ENCODE assay signal across 10 mouse cellular contexts in the genomic region with DNA sequence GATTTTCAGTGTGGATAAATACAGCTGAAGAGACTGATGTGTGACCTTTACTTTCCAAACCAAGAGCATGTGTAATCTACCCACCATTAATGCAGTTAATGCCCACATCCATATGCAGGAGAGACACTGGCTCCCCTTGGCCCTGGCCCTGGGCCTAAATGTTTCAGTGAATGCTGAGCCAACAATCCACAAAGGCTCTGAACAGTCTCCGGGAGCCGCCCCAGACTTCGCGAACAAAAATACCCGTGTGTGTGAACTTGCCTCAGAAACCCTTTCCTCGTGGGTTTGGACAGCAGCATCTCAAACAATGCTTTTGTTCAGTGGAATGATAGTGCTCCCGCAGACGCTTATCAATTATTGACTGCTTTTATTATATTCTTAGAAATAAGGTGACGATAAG.
DNase-seq lines count a peak whose midpoint lies in the region; ATAC-seq and TF ChIP-seq lines count a peak whose summit lies in the region.
"Had no signal": no experiment of that assay in that cellular context is flagged by ENCODE, and none has a peak within 500 bp of the region (broad histone marks: within the 10 kb centered on the region; RNA-seq: fewer than 3 reads in every experiment).

No protein-coding gene starts in this region.

- no peak for TF ChIP-seq CTCF in lung, embryonic 14.5 days (IDR thresholded peaks at IDR 0.05; ENCODE audit: low read depth)
- no peak for TF ChIP-seq CTCF in hindbrain, postnatal 0 days (IDR thresholded peaks at IDR 0.05; ENCODE audit: low read depth)

- H3K9me3 ChIP-seq in lung, embryonic 14.5 days (ENCODE audit: low read depth, low read length), result no peaks in the 10 kb centered on the region
- H3K9me3 ChIP-seq in forebrain, embryonic 10.5 days, result no peaks in the 10 kb centered on the region
- no peaks in the 10 kb centered on the region for H3K9me3 ChIP-seq in hindbrain, postnatal 0 days (ENCODE audit: low read length)
- H3K9me3 ChIP-seq in neural tube, embryonic 15.5 days (replicated peaks), result no peaks in the 10 kb centered on the region

- H3K27ac ChIP-seq in lung, embryonic 14.5 days (ENCODE audit: low read depth), result peak overlapping the region; percentile 58; the same call in 1 of the 2 replicates
- peak overlapping the region; percentile 64 for H3K27ac ChIP-seq in forebrain, embryonic 10.5 days
- no peak overlapping the region for H3K27ac ChIP-seq in hindbrain, postnatal 0 days
- H3K27ac ChIP-seq in neural tube, embryonic 15.5 days (replicated peaks), result no peak overlapping the region

- ATAC-seq in lung, embryonic 14.5 days (ENCODE audit: insufficient read depth), result no peak
- peak; percentile 58; the same call in 1 of the 2 replicates for ATAC-seq in hindbrain, postnatal 0 days
- ATAC-seq in neural tube, embryonic 15.5 days (ENCODE audit: low FRiP score), result no peak

- no peak overlapping the region for H3K9ac ChIP-seq in lung, embryonic 14.5 days
- no peak overlapping the region for H3K9ac ChIP-seq in hindbrain, postnatal 0 days (replicated peaks; ENCODE audit: low read length)
- H3K9ac ChIP-seq in neural tube, embryonic 15.5 days (replicated peaks), result no peak overlapping the region

- no peak overlapping the region for H3K4me3 ChIP-seq in lung, embryonic 14.5 days (ENCODE audit: low read depth, low read length)
- H3K4me3 ChIP-seq in forebrain, embryonic 10.5 days, result peak overlapping the region; percentile 16; the same call in 1 of the 2 replicates
- H3K4me3 ChIP-seq in hindbrain, postnatal 0 days (ENCODE audit: low read length), result no peak overlapping the region
- H3K4me3 ChIP-seq in neural tube, embryonic 15.5 days (replicated peaks), result no peak overlapping the region
- H3K4me3 ChIP-seq: erythroblast, embryonic 14.5 days had no signal

- H3K36me3 ChIP-seq in lung, embryonic 14.5 days (ENCODE audit: insufficient read depth), result no peaks in the 10 kb centered on the region
- H3K36me3 ChIP-seq in forebrain, embryonic 10.5 days (replicated peaks), result no peaks in the 10 kb centered on the region
- no peaks in the 10 kb centered on the region for H3K36me3 ChIP-seq in hindbrain, postnatal 0 days (ENCODE audit: insufficient read depth, low read length)
- no peaks in the 10 kb centered on the region for H3K36me3 ChIP-seq in neural tube, embryonic 15.5 days

- H3K27me3 ChIP-seq in lung, embryonic 14.5 days (ENCODE audit: insufficient read depth, low read length), result no peaks in the 10 kb centered on the region
- peaks cover 27% of the 10 kb centered on the region for H3K27me3 ChIP-seq in forebrain, embryonic 10.5 days (ENCODE audit: poor library complexity, severe bottlenecking)
- H3K27me3 ChIP-seq in hindbrain, postnatal 0 days (ENCODE audit: insufficient read depth, low read length), result no peaks in the 10 kb centered on the region
- no peaks in the 10 kb centered on the region for H3K27me3 ChIP-seq in neural tube, embryonic 15.5 days (replicated peaks)

- WGBS in lung, embryonic 14.5 days, result 67% methylated on average over 9 of the region's 9 CpGs
- WGBS in forebrain, embryonic 10.5 days, result 21% methylated on average over 9 of the region's 9 CpGs
- 24% methylated on average over 9 of the region's 9 CpGs for WGBS in hindbrain, postnatal 0 days
- WGBS in neural tube, embryonic 15.5 days, result 23% methylated on average over 9 of the region's 9 CpGs

- peak; percentile 22 for DNase-seq in lung, embryonic 14.5 days
- DNase-seq in lung, postnatal 25 days (ENCODE audit: low spot score), result no peak
- DNase-seq in forebrain, embryonic 10.5 days (ENCODE audit: extremely low spot score, low spot score), result peak; percentile 37
- peak; percentile 53 for DNase-seq in hindbrain, postnatal 0 days (ENCODE audit: low spot score)
- DNase-seq in frontal cortex, postnatal 25 days (ENCODE audit: low spot score in 2 of 2), result no peak
- no peak for DNase-seq in ovary, postnatal 14 days (ENCODE audit: low spot score)
- DNase-seq in urinary bladder, postnatal 25 days (ENCODE audit: low spot score), result no peak
- DNase-seq: lung, postnatal 10 days had no signal

- no peaks in the 10 kb centered on the region for H3K4me1 ChIP-seq in lung, embryonic 14.5 days (ENCODE audit: insufficient read depth)
- H3K4me1 ChIP-seq in forebrain, embryonic 10.5 days, result peaks cover 28% of the 10 kb centered on the region
- no peaks in the 10 kb centered on the region for H3K4me1 ChIP-seq in hindbrain, postnatal 0 days (ENCODE audit: insufficient read depth, low read length)
- peaks cover 16% of the 10 kb centered on the region for H3K4me1 ChIP-seq in neural tube, embryonic 15.5 days

- H3K4me2 ChIP-seq in lung, embryonic 14.5 days, result no peak overlapping the region
- peak overlapping the region; percentile 39 for H3K4me2 ChIP-seq in hindbrain, postnatal 0 days (ENCODE audit: low read depth, low read length)
- peak overlapping the region; percentile 34 for H3K4me2 ChIP-seq in neural tube, embryonic 15.5 days

Comparison
In these comparisons a context has a peak if more than half of its experiments do, and no peak if none do; other contexts are left out.
1. DNase-seq: peak in lung, embryonic 14.5 days (single experiment), forebrain, embryonic 10.5 days (single experiment) and hindbrain, postnatal 0 days (single experiment); none in lung, postnatal 25 days (single experiment), frontal cortex, postnatal 25 days (0 of 2), ovary, postnatal 14 days (single experiment) and urinary bladder, postnatal 25 days (single experiment).
2. H3K27ac ChIP-seq: peak in lung, embryonic 14.5 days (single experiment) and forebrain, embryonic 10.5 days (single experiment); none in hindbrain, postnatal 0 days (single experiment) and neural tube, embryonic 15.5 days (single experiment).